Mouse (Mus musculus) brown adipose tissue, adult 24 weeks (tissue): ENCODE measurements around the gene Ncor2. TPM values are rescaled to one million over a fixed set of nuclear protein-coding genes. Genes with fewer than 3 reads are reported as not detected.

ENCODE experiments used
- H3K27ac ChIP-seq: fragments of 200-500 bp; replicated peaks from 2 replicates; pipeline ENCODE4 v1.5.1; 2012; ENCODE audit warnings: low read depth, mild to moderate bottlenecking, low read length
- H3K4me1 ChIP-seq: fragments of 200-500 bp; 2 replicates; pipeline ENCODE4 v1.6.1; 2012; ENCODE audit warnings: low read length, mixed read lengths; ENCODE audit not compliant: control insufficient read depth, insufficient read depth, insufficient read length
- H3K4me3 ChIP-seq: fragments of 200-500 bp; 2 replicates; pipeline ENCODE4 v1.5.1; 2012; ENCODE audit warnings: low read depth, mild to moderate bottlenecking, low read length, moderate library complexity; ENCODE audit not compliant: insufficient read depth
- polyA plus RNA-seq: library from polyadenylated mRNA; stranded (reverse); fragments of >200 nt; gene quantifications from 2 replicates; pipeline ENCODE4 v1.2.4, GENCODE M21; 2012; ENCODE audit not compliant: missing spikeins, insufficient read depth, insufficient read length

Gene Ncor2
- polyA plus RNA-seq, 1 experiment: 19.5 TPM

DNA sequence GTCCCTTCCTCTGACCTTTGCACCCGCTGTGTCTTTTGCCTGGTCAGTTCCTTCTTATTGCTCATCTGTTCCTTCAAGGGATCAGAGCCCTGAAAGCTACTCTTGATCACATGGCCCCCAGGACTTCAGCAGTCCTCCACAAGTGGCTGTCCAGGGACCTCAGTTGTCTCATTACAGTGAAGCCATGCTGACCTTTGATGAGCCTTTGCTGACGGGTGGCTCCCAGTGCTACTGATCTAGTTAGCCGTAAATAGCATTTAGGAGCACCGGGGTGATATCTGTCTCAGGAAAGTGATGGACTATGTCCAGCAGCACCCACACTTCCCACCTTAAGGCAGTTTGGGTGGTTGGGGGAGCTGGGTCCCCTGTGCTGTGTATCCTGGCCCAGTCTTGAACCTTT, 105.7 kb downstream of the Ncor2 start:
- H3K27ac ChIP-seq: no peak overlapping the region
- no peak overlapping the region for H3K4me3 ChIP-seq
- H3K4me1 ChIP-seq: peaks cover 54% of the 10 kb centered on the region

- Histone ChIP-seq H3K4me1 (peaks cover 54% of the 10 kb centered on the region), H3K4me3 (no peak overlapping the region), H3K27ac (no peak overlapping the region)
Observed at GRCm38 (mm10) chr5:125072425-125072824, 106.6 kb downstream of the Ncor2 start.

- Histone ChIP-seq H3K4me1 (peaks cover 54% of the 10 kb centered on the region), H3K27ac (peak overlapping the region; percentile 33; the same call in 1 of the 2 replicates), H3K4me3 (no peak overlapping the region)
Observed at GRCm38 (mm10) chr5:125071919-125072318, 107.1 kb downstream of the Ncor2 start.

DNA sequence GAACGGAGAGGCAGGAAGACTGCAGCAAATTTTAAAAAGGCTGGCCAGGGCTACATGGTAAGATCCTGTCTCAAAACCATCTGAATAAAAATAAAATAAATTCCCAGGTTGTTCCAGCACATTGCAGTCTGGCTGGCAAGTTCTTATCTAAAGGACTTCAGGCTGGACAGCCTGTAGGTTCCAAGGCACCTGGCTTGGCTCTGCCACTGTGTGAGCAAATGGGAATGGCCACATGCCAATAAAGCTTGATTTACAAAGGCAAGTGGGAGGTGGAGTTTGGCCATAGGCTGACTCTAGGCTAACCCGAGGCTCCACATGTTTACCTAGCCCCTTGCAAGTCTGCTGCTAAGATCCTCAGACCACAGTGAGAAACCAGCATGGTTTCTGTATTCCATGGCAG, 108.6 kb downstream of the Ncor2 start:
- Histone ChIP-seq H3K27ac (no peak overlapping the region), H3K4me1 (peaks cover 51% of the 10 kb centered on the region), H3K4me3 (no peak overlapping the region)

DNA sequence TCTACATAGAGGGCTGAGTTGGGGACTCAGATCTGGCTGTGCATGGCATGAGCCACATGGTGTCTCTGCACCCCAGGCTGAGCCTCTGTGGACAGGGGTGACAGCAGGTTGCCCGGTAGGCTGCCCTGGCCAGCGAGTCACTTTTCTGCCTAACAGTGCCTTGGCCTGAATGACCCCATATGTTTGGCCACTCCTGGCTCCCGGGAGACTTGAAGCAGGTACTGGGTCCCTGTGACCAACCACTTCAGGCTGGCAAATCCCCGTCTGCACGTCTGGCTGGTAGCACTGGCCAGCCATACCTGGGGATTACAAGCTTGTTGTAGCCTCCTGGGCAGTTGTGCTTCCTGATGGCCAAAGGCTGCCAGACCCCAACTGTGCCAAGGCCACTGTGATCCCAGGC, 109.1 kb downstream of the Ncor2 start:
- no peak overlapping the region for H3K4me3 ChIP-seq
- H3K27ac ChIP-seq: no peak overlapping the region
- H3K4me1 ChIP-seq: peaks cover 47% of the 10 kb centered on the region

GRCm38 (mm10) chr5:125069426-125069825, 109.6 kb downstream of the Ncor2 start:
- no peak overlapping the region for H3K27ac ChIP-seq
- H3K4me3 ChIP-seq: no peak overlapping the region
- H3K4me1 ChIP-seq: peaks cover 42% of the 10 kb centered on the region

DNA sequence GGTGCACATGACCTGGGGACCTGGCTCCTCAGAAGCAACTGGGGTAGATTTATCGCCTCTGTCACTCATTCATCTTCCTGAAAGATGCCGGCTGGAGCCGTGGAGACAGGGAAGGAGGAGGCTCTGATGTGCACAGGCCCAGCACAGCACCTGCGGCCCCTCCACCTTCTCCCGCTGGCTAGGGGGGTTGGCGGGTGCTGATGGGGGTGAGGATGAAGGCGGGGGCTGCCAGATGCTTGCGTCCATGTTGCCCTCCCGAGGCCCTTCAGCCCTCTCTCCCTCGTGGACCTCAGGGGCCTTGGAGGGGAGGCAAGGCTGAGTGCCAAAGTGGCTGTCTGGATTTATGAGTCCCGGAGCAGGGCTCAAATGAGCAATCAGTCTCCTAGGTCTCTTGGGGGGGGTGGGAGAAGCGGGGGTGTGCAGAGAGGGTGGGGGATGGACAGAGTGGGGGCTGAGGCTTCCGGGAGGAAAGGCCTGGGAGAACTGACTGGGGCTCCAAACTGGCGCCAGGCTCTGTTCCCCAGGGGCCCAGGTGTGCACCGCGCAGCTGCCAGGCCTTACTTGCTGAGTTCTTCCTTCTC, 110.6 kb downstream of the Ncor2 start:
- Histone ChIP-seq H3K4me1 (peaks cover 34% of the 10 kb centered on the region), H3K4me3 (no peak overlapping the region), H3K27ac (no peak overlapping the region)

- Histone ChIP-seq H3K27ac (no peak overlapping the region), H3K4me1 (peaks cover 27% of the 10 kb centered on the region), H3K4me3 (no peak overlapping the region)
Observed at GRCm38 (mm10) chr5:125067673-125068072, 111.3 kb downstream of the Ncor2 start.

GRCm38 (mm10) chr5:125066479-125067471, 112.2 kb downstream of the Ncor2 start:
- H3K4me1 ChIP-seq: peaks cover 18% of the 10 kb centered on the region
- no peak overlapping the region for H3K27ac ChIP-seq
- no peak overlapping the region for H3K4me3 ChIP-seq

- H3K4me3 ChIP-seq: no peak overlapping the region
- no peak overlapping the region for H3K27ac ChIP-seq
- peaks cover 8% of the 10 kb centered on the region for H3K4me1 ChIP-seq
Observed at GRCm38 (mm10) chr5:125063015-125063414, 116.0 kb downstream of the Ncor2 start.

DNA sequence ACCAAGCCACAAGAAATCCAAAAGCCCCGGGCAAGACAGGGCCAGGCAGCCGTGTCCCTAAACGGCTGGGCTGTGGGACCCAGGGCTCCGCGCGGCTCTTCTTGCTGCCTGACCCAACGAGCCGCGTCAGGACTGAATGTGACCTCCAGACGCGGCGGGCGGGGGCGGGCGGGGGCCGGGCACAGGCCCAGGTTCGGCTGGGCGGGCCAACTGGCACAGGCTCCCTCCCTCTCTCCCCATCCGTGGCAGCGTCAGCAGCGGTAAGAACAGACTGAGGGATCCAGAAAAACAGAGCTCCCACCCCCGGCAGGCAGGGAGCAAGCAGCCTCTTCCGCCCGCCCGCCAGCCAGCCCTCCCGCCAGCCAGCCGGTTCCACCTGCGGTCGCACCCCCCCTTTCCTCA, 120.8 kb downstream of the Ncor2 start:
- H3K4me1 ChIP-seq: peaks cover 23% of the 10 kb centered on the region
- H3K27ac ChIP-seq: peak overlapping the region; percentile 74
- peak overlapping the region; percentile 69 for H3K4me3 ChIP-seq

- peak overlapping the region; percentile 74 for H3K27ac ChIP-seq
- peaks cover 28% of the 10 kb centered on the region for H3K4me1 ChIP-seq
- H3K4me3 ChIP-seq: peak overlapping the region; percentile 69
Observed at GRCm38 (mm10) chr5:125057555-125058266, 121.3 kb downstream of the Ncor2 start.

GRCm38 (mm10) chr5:125056696-125057554, 122.1 kb downstream of the Ncor2 start:
- Histone ChIP-seq H3K4me3 (peak overlapping the region; percentile 69), H3K4me1 (peaks cover 36% of the 10 kb centered on the region), H3K27ac (peak overlapping the region; percentile 37)

- Histone ChIP-seq H3K4me3 (no peak overlapping the region), H3K27ac (0 out of 2 replicates have a peak overlapping the region, but pooled peaks have one; percentile 32), H3K4me1 (peaks cover 41% of the 10 kb centered on the region)
Observed at GRCm38 (mm10) chr5:125056331-125056695, 122.7 kb downstream of the Ncor2 start.
